Mouse (Mus musculus): ENCODE data around the gene Tsga10. TPM values are rescaled to one million over a fixed set of nuclear protein-coding genes. Genes with fewer than 3 reads are reported as not detected.
A peak's percentile ranks its signal among the peaks of the same experiment; 100 is the strongest.

The Tsga10 gene
- 4.4 and 4.9 TPM in 2 replicates for polyA plus RNA-seq (2015; fragmentation: Nextera tagmentation; extraction: Ambion mirVana)

- no peaks in the 10 kb centered on the region; the same call in 1 of the 2 replicates for H3K9me3 ChIP-seq (replicated peaks; ENCODE audit: control insufficient read depth, low read length)
- no peaks in the 10 kb centered on the region for H3K4me1 ChIP-seq (ENCODE audit: control insufficient read depth, insufficient read depth, low read length)
- no peaks in the 10 kb centered on the region for H3K27me3 ChIP-seq (ENCODE audit: control insufficient read depth, insufficient read depth, low read length)
- peak within 1 kb of the TSS; percentile 92 for H3K27ac ChIP-seq (ENCODE audit: low read length)
- 89% methylated on average over 6 of the region's 6 CpGs for WGBS
- peak within 1 kb of the TSS; percentile 72 for H3K4me2 ChIP-seq (ENCODE audit: low read depth, low read length)
- peak within 1 kb of the TSS; percentile 84 for H3K9ac ChIP-seq (ENCODE audit: low read length)
- no peak for ATAC-seq (replicated peaks; ENCODE audit: extremely low read depth, insufficient read depth, low FRiP score)
- peak within 1 kb of the TSS; percentile 86 for H3K4me3 ChIP-seq (ENCODE audit: low read length)
- H3K36me3 ChIP-seq (ENCODE audit: control insufficient read depth, insufficient read depth): no peaks in the 10 kb centered on the region
Observed at GRCm38 (mm10) chr1:37866286-37866685, at the start of gene Tsga10. Gene Tsga10 (minus strand): TSS chr1:37866429.

- H3K9ac ChIP-seq (ENCODE audit: low read length): no peak overlapping the region
- no peaks in the 10 kb centered on the region for H3K36me3 ChIP-seq (ENCODE audit: control insufficient read depth, insufficient read depth)
- no peak overlapping the region for H3K27ac ChIP-seq (ENCODE audit: low read length)
- no peaks in the 10 kb centered on the region for H3K4me1 ChIP-seq (ENCODE audit: control insufficient read depth, insufficient read depth, low read length)
- WGBS: 89% methylated on average over 2 of the region's 2 CpGs
- H3K4me2 ChIP-seq (ENCODE audit: low read depth, low read length): no peak overlapping the region
- H3K4me3 ChIP-seq (ENCODE audit: low read length): no peak overlapping the region
- no peaks in the 10 kb centered on the region for H3K27me3 ChIP-seq (ENCODE audit: control insufficient read depth, insufficient read depth, low read length)
- H3K9me3 ChIP-seq (replicated peaks; ENCODE audit: control insufficient read depth, low read length): no peaks in the 10 kb centered on the region
- no peak for ATAC-seq (replicated peaks; ENCODE audit: extremely low read depth, insufficient read depth, low FRiP score)
Observed at GRCm38 (mm10) chr1:37912751-37913150, 46.5 kb upstream of the Tsga10 start.

- Histone ChIP-seq H3K36me3 (ENCODE audit: control insufficient read depth, insufficient read depth) (peaks cover 8% of the 10 kb centered on the region), H3K4me3 (ENCODE audit: low read length) (no peak overlapping the region), H3K27ac (ENCODE audit: low read length) (no peak overlapping the region), H3K4me2 (ENCODE audit: low read depth, low read length) (no peak overlapping the region), H3K9me3 (replicated peaks; ENCODE audit: control insufficient read depth, low read length) (no peaks in the 10 kb centered on the region), H3K4me1 (ENCODE audit: control insufficient read depth, insufficient read depth, low read length) (peaks cover 5% of the 10 kb centered on the region; the same call in 1 of the 2 replicates), H3K27me3 (ENCODE audit: control insufficient read depth, insufficient read depth, low read length) (no peaks in the 10 kb centered on the region), H3K9ac (ENCODE audit: low read length) (no peak overlapping the region)
- peak; percentile 37; the same call in 1 of the 2 replicates for ATAC-seq (replicated peaks; ENCODE audit: extremely low read depth, insufficient read depth, low FRiP score)
- WGBS: 27% methylated on average over 6 of the region's 6 CpGs
Observed at GRCm38 (mm10) chr1:37903178-37903577, 36.9 kb upstream of the Tsga10 start.

- 43% methylated on average over 6 of the region's 6 CpGs for WGBS
- Histone ChIP-seq H3K27me3 (ENCODE audit: control insufficient read depth, insufficient read depth, low read length) (no peaks in the 10 kb centered on the region), H3K9me3 (replicated peaks; ENCODE audit: control insufficient read depth, low read length) (no peaks in the 10 kb centered on the region), H3K4me1 (ENCODE audit: control insufficient read depth, insufficient read depth, low read length) (peaks cover 5% of the 10 kb centered on the region; the same call in 1 of the 2 replicates), H3K4me3 (ENCODE audit: low read length) (no peak overlapping the region), H3K4me2 (ENCODE audit: low read depth, low read length) (peak overlapping the region; percentile 17; the same call in 1 of the 2 replicates), H3K9ac (ENCODE audit: low read length) (no peak overlapping the region), H3K36me3 (ENCODE audit: control insufficient read depth, insufficient read depth) (peaks cover 29% of the 10 kb centered on the region), H3K27ac (ENCODE audit: low read length) (peak overlapping the region; percentile 35; the same call in 1 of the 2 replicates)
- ATAC-seq (replicated peaks; ENCODE audit: extremely low read depth, insufficient read depth, low FRiP score): peak; percentile 72; the same call in 1 of the 2 replicates
Observed at GRCm38 (mm10) chr1:37900288-37900687, 34.1 kb upstream of the Tsga10 start.

- Histone ChIP-seq H3K27ac (ENCODE audit: low read length) (peak overlapping the region; percentile 35), H3K4me2 (ENCODE audit: low read depth, low read length) (no peak overlapping the region), H3K4me1 (ENCODE audit: control insufficient read depth, insufficient read depth, low read length) (peaks cover 5% of the 10 kb centered on the region; the same call in 1 of the 2 replicates), H3K9me3 (replicated peaks; ENCODE audit: control insufficient read depth, low read length) (no peaks in the 10 kb centered on the region), H3K27me3 (ENCODE audit: control insufficient read depth, insufficient read depth, low read length) (no peaks in the 10 kb centered on the region), H3K4me3 (ENCODE audit: low read length) (no peak overlapping the region), H3K9ac (ENCODE audit: low read length) (no peak overlapping the region), H3K36me3 (ENCODE audit: control insufficient read depth, insufficient read depth) (peaks cover 31% of the 10 kb centered on the region)
- ATAC-seq (replicated peaks; ENCODE audit: extremely low read depth, insufficient read depth, low FRiP score): no peak
- 74% methylated on average over 4 of the region's 4 CpGs for WGBS
Observed at GRCm38 (mm10) chr1:37899816-37900215, 33.6 kb upstream of the Tsga10 start.

- no peaks in the 10 kb centered on the region for H3K9me3 ChIP-seq (replicated peaks; ENCODE audit: control insufficient read depth, low read length)
- peaks cover 41% of the 10 kb centered on the region for H3K36me3 ChIP-seq (ENCODE audit: control insufficient read depth, insufficient read depth)
- no peak overlapping the region for H3K9ac ChIP-seq (ENCODE audit: low read length)
- no peak overlapping the region for H3K27ac ChIP-seq (ENCODE audit: low read length)
- no peak overlapping the region for H3K4me3 ChIP-seq (ENCODE audit: low read length)
- no peak for ATAC-seq (replicated peaks; ENCODE audit: extremely low read depth, insufficient read depth, low FRiP score)
- no peak overlapping the region for H3K4me2 ChIP-seq (ENCODE audit: low read depth, low read length)
- H3K27me3 ChIP-seq (ENCODE audit: control insufficient read depth, insufficient read depth, low read length): no peaks in the 10 kb centered on the region
- H3K4me1 ChIP-seq (ENCODE audit: control insufficient read depth, insufficient read depth, low read length): peaks cover 6% of the 10 kb centered on the region
Observed at GRCm38 (mm10) chr1:37894606-37895005, 28.4 kb upstream of the Tsga10 start.

- Histone ChIP-seq H3K27ac (ENCODE audit: low read length) (no peak overlapping the region), H3K4me2 (ENCODE audit: low read depth, low read length) (peak overlapping the region; percentile 76), H3K9me3 (replicated peaks; ENCODE audit: control insufficient read depth, low read length) (no peaks in the 10 kb centered on the region), H3K9ac (ENCODE audit: low read length) (peak overlapping the region; percentile 82), H3K4me3 (ENCODE audit: low read length) (peak overlapping the region; percentile 84), H3K36me3 (ENCODE audit: control insufficient read depth, insufficient read depth) (peaks cover 21% of the 10 kb centered on the region), H3K27me3 (ENCODE audit: control insufficient read depth, insufficient read depth, low read length) (no peaks in the 10 kb centered on the region), H3K4me1 (ENCODE audit: control insufficient read depth, insufficient read depth, low read length) (peaks cover 12% of the 10 kb centered on the region)
- no peak for ATAC-seq (replicated peaks; ENCODE audit: extremely low read depth, insufficient read depth, low FRiP score)
- WGBS: 55% methylated on average over 3 of the region's 3 CpGs
Observed at GRCm38 (mm10) chr1:37891400-37891799, 25.2 kb upstream of the Tsga10 start.

GRCm38 (mm10) chr1:37890025-37890652 lies 23.9 kb upstream of the Tsga10 start, which contains the start of the genes Mitd1 and Mrpl30:
Gene Mitd1 (minus strand): TSS chr1:37890411.
Gene Mrpl30 (plus strand): TSS chr1:37890477.
- peak within 1 kb of the TSS; percentile 75 for H3K27ac ChIP-seq (ENCODE audit: low read length)
- H3K4me2 ChIP-seq (ENCODE audit: low read depth, low read length): peak within 1 kb of the TSS; percentile 80
- ATAC-seq (replicated peaks; ENCODE audit: extremely low read depth, insufficient read depth, low FRiP score): peak; percentile 93
- under 1% methylated on average over 41 of the region's 41 CpGs for WGBS
- H3K9ac ChIP-seq (ENCODE audit: low read length): peak within 1 kb of the TSS; percentile 82
- H3K9me3 ChIP-seq (replicated peaks; ENCODE audit: control insufficient read depth, low read length): no peaks in the 10 kb centered on the region
- no peaks in the 10 kb centered on the region for H3K27me3 ChIP-seq (ENCODE audit: control insufficient read depth, insufficient read depth, low read length)
- H3K36me3 ChIP-seq (ENCODE audit: control insufficient read depth, insufficient read depth): peaks cover 12% of the 10 kb centered on the region
- H3K4me3 ChIP-seq (ENCODE audit: low read length): peak within 1 kb of the TSS; percentile 84
- H3K4me1 ChIP-seq (ENCODE audit: control insufficient read depth, insufficient read depth, low read length): peaks cover 12% of the 10 kb centered on the region

- Histone ChIP-seq H3K4me3 (ENCODE audit: low read length) (peak overlapping the region; percentile 84), H3K27ac (ENCODE audit: low read length) (no peak overlapping the region), H3K27me3 (ENCODE audit: control insufficient read depth, insufficient read depth, low read length) (no peaks in the 10 kb centered on the region), H3K9ac (ENCODE audit: low read length) (peak overlapping the region; percentile 82), H3K36me3 (ENCODE audit: control insufficient read depth, insufficient read depth) (peaks cover 7% of the 10 kb centered on the region), H3K4me2 (ENCODE audit: low read depth, low read length) (peak overlapping the region; percentile 80), H3K9me3 (replicated peaks; ENCODE audit: control insufficient read depth, low read length) (no peaks in the 10 kb centered on the region), H3K4me1 (ENCODE audit: control insufficient read depth, insufficient read depth, low read length) (peaks cover 12% of the 10 kb centered on the region)
- 81% methylated on average over 7 of the region's 7 CpGs for WGBS
- no peak for ATAC-seq (replicated peaks; ENCODE audit: extremely low read depth, insufficient read depth, low FRiP score)
Observed at GRCm38 (mm10) chr1:37889206-37889605, 23.0 kb upstream of the Tsga10 start.
